Mouse (Mus musculus) left cerebral cortex, adult 9 months (tissue): ENCODE data around the gene Rmnd1.

ENCODE experiments used
- DNase-seq, 2 experiments: peaks; one replicate each; pipeline ENCODE4 v3.0.0; 2022; ENCODE audit warnings: low spot score in 2 of 2

Gene Rmnd1

GRCm38 (mm10) chr10:4354371-4355260 lies 77.6 kb downstream of the Rmnd1 start:
- DNase-seq: no peak
